Mouse (Mus musculus) heart, postnatal 14 days (tissue): ENCODE results near the gene Dop1b. TPM values are rescaled to one million over a fixed set of nuclear protein-coding genes. Genes with fewer than 3 reads are reported as not detected.
A peak's percentile ranks its signal among the peaks of the same experiment; 100 is the strongest.

ENCODE experiments used
- DNase-seq, 2 experiments: peaks; one replicate each; pipeline ENCODE4 v3.0.0; 2021 to 2022
- intact Hi-C: fragments of 180-260 bp; cut with DNase I; formaldehyde crosslinking; loops from one replicate; pipeline ENCODE4 v1.15.1; 2025
- total RNA-seq, 2 experiments: library from RNA; stranded (reverse); gene quantifications; 2 replicates each; pipeline ENCODE4 v1.2.3; 2021

The Dop1b gene
- total RNA-seq, 2 experiments from 2014 or later: 17.6 to 17.8 TPM

DNA sequence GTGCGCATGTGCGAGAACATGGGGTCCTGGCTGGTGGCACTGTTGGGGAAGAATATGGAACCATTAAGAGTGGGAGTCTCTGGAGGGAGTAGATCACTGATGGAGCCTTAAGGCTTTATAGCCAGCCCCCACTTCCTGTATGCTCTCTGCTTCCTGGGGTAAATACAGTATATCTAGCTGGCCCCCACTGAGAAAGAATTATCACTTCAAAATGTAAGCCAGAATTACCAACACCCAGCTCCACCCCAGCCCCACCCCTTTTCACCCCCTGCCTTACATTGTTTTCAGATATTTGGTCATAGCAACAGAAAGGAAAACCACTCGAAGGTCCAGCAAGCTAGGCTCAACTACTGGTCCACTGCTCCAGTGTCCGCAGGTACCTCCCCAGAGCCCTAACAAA is 76.7 kb downstream of the Dop1b start:
- intact Hi-C loops: loop anchor here (10.0 kb wide), 1 partner anchor 104 kb away; the partner anchor contains the start of gene Cbr3
- DNase-seq: no peak

DNA sequence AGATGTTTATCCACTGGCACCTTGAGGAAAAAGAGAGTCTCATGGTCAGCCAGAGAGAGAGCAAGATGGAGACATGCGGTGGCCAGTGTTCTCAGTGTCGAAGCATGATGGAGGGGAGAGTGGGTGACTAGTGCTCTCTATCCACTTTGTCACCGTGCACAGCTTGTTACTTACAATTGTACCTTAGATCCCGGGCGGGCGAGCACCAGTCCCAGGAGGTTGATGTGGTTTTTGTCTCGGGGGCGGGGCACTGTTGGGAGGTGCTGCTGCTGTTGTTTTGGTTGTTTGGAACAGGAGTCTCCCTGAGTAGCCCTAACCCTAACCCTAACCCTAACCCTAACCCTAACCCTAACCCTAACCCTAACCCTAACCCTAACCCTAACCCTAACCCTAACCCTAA is 77.2 kb downstream of the Dop1b start:
- DNase-seq: no peak
- intact Hi-C loops: loop anchor here (10.0 kb wide), 1 partner anchor 104 kb away; the partner anchor contains the start of gene Cbr3

DNA sequence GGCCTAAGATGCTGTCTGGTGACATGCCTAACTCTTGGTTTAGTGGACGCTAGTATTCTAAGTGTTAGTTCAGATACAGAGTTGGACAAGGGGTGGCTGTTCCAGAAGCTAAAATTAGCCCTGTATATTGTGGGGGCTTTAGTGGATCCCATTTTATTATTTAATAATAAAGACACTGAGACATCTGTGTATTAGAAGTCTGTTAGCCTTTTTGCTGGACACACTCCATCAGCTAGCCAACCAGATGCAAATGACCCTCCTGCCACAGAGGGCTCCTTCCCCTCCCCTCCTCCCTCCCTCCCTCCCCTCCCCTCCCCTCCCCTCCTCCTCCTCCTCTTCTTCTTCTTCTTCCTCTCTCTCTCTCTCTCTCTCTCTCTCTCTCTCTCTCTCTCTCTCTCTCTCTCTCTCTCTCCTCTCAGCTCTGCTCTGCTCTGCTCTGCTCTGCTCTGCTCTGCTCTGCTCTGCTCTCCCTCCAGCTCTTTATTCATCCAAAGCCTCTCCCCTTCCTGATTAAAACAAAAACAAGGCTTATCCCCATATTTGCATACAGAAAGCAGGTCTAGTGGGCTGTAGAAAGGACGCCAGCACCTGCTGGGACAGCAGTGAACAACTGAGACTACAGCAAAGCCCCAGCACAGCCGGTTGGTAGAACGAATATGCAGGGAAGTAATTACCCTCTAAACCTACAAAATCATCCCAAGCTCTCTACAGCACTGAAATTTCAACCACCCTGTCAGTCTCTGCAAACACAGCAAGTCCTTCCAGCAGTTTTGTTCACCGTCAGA is 78.5 kb downstream of the Dop1b start:
- intact Hi-C loops: loop anchor here (10.0 kb wide), 1 partner anchor 105 kb away; the partner anchor contains the start of gene Cbr3
- no peak for DNase-seq

DNA sequence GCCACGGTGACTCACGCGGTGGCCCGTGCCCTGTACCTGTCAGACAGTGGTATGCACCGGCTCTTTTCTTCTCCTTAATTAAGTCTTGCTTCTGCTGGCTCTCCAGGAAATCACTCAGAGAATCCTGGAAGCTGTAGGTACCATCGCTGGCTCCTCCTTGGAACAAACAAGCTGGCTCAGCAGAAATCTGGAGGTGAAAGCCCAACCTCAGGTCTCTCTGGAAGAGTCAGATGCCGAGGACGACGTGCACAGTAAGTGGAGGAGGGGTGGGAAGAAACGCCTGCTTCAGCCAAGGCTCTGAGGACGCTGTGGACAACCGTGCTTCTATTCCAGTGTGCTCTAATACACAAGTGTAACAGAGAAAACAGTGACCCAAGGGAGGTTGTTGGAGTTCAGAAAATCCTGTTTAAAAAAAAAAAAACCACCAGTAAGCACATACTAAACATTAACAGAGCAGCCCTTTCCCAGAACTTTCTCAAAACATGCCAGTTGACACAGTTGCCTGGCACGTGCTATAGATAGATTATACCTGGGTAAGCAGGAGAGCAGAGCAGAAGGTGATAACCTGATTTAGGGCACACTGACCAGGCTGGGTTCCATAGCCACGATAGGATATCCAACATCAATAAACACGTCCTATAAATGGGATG is 81.4 kb downstream of the Dop1b start:
- no peak for DNase-seq
- intact Hi-C loops: no loop called here

DNA sequence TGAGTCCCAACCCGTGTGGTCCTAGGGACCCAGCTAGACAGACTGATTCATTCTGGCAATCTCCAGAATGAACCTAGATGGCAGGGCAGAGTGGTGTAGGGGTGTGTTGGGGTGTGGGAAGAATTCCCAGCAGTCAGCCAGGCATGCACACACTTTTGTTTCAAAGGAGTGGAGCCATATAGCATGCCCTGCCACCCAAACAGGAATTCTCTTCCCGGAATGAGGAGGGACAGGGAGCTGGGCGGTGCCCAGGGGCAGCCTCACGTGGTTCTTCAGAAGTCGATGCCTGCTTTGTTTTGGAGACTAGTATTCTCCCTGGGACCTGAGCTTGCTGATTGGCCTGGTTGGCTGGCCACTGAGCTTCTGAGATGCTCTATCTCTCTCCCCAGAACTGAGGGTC is 83.1 kb downstream of the Dop1b start:
- intact Hi-C loops: no loop called here
- DNase-seq: no peak

DNA sequence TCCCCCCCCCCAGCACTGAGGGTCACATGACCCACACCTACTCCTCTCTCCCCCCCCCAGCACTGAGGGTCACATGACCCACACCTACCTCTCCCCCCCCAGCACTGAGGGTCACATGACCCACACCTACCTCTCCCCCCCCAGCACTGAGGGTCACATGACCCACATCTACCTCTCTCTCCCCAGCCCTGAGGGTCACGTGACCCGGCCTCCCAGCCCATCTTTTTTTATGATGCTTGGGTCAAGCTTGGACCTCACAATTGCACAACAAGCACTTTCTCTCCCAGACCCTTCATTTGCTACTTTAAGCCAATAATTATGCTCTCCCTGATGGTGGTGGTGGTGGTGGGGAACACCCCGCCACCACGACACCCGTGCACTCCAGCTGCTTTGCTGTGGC is 83.7 kb downstream of the Dop1b start:
- DNase-seq: no peak
- intact Hi-C loops: no loop called here

DNA sequence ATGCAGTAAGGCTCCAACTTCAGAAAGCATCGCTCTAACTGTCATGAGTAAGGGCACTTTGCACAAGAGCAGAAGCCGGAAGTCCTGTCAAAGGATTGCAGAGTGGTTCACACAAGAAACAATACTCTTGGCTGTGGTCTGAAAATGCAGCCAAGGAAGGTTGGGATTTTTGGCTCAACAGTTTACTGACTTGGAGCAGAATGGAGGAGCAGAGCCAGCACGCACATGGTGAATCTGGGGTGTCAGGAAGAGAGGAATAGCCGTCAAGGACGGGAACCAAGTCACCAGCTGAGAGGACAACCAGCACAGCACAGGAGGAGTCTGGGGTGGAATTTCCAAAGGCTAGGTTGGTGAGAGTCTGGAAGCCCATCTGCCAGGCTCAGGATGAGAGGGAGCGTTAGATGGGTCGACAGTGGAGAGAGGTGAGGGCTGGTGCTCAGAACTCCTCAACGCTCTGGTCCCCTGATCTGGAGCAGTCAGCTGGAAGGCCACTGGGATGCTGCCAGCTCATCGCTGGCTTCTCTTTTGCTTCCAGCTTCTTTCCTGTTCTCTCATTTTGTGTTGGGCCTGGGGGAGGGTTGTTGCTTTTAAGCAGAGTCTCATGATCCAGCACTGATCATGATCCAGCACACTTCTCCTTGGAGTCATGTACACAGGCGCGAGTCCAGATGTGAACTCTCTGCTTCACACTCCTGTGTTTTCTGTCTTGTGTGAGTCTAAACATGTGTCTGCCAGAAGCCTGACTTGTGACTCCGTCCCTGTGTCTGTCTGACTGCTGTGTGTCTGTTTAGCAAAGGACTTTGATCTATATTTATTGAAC is 85.5 kb downstream of the Dop1b start:
- intact Hi-C loops: no loop called here
- DNase-seq: peak in 1 of 2 experiments; percentile 46

DNA sequence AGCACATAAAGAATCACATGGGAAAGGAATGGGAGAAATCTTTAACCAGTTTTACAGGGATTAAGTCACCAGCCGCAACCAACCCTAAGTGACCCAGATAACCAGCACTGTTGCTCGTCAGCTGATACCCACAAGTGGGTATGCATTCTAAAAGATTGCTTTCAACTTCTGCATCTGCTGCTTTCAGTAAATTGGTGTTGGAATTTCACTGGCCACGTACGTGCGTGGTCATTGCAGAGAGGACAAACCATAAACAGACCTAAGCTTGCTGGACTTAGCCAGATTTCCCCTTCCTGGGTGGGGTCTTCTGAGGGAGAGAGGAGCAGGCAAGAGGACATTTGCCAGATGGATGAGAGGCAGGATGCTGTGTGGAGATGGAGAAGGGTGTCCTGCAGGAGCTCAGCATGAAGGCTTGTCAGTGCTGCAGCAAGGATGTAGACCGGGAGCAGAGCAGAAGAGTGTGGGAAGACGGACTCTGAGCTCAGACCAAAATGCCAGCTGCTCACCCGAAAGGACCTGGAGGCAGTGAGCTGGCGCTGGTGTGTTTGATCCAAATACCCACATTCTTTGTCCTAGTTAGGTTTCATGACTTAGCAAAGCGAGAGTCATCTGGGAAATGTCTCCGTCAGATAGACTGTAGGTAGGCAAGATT is 86.3 kb downstream of the Dop1b start:
- intact Hi-C loops: no loop called here
- no peak for DNase-seq

DNA sequence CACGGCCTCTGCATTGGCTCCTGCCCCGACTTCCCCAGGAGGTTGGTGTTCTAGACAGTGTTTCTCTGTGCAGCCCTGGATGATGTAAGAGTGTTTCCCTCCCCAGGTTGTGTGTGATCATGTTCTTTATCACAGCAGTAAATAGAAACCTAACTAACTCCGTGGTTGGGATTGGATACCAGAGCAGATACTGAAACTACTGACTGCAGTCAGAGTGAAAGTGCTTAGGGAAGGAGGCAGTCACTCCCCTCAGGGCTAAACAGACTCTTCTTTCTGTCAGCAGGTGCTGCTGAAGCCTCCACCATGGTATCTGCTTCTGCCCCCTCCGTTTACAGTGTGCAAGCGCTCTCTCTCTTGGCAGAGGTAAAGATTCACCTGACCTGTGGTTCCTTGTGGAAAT is 86.9 kb downstream of the Dop1b start:
- DNase-seq: no peak
- intact Hi-C loops: no loop called here

DNA sequence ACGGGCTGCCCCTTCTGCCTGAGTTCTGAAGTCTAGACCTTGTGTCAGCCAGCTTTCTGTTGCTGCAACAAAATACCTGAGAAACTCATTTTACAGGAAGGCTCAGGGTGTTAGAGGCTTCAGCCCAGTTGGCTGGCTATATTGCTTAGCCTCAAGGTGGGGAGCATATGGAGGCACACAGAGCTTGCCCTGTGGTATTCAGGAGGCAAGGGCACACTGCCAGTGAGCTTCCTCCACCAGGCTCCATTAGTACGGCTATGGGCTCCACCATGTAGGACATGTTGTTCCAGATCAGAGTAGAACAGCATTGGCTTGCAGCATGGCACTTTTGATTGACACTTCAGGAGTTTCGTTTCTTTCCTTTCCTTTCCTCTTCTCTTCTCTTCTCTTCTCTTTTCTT is 87.4 kb downstream of the Dop1b start:
- intact Hi-C loops: no loop called here
- no peak for DNase-seq

DNA sequence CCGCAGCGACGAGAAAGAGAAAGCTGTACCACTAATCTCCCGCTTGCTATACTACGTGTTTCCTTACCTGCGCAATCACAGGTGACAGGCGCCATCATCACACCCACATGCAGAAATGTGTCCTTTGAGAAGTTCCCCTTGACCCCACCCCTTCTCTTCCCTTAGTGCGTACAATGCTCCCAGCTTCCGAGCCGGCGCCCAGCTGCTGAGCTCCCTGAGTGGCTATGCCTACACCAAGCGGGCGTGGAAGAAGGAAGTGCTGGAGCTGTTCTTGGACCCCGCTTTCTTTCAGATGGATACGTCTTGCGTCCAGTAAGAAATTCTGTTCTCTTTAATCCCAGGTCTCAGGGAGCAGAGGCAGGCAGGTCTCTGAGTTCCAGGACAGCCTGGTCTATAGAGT is 88.2 kb downstream of the Dop1b start:
- intact Hi-C loops: no loop called here
- DNase-seq: no peak

DNA sequence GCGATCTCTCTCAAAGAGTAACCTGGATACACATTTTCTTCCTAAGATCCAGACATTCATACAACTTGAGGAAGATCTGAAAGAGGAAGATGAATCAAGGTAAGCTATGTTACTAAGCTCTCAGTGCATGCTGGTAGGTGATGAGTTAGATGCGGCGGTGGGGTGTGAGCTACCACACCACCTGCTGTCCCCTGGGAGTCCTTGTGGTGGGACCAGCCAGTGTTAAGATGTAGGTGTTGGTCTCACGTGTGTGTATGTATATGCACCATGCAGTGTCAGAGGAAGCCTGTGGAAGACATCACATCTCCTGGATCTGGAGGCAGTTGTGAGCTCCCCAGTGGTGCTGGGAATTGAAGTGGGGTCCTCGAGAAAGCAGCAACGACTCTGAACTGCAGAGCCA is 95.5 kb downstream of the Dop1b start:
- intact Hi-C loops: no loop called here
- DNase-seq: no peak

DNA sequence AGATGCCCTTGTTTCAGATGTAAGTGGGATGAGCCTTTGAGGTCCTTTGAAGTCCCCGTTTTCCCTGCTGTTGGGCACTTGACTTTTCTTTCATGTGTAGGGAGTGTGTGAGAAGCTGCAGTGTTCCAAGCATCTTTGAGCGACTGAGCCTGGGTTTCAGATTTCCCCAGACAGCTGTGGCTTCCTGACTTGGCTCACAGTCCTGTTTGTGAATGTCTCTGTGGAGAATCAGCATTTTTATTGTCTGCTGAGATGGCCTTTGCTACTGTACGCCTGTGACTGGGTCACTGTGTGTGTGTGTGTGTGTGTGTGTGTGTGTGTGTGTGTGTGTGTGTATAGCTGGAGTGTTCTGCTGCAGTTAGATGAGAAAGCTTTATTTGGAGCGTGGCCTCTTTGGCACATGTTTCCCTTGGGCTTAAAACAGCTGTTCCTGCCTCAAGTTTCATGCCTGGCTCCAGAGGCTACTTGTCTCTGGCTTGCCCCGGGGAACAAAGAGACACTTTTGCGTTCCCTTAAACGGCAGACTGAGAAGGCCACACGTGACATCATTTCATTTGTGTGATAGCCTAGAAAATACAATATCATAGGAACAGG is 96.4 kb downstream of the Dop1b start:
- intact Hi-C loops: no loop called here
- DNase-seq: peak; percentile 57 to 67

DNA sequence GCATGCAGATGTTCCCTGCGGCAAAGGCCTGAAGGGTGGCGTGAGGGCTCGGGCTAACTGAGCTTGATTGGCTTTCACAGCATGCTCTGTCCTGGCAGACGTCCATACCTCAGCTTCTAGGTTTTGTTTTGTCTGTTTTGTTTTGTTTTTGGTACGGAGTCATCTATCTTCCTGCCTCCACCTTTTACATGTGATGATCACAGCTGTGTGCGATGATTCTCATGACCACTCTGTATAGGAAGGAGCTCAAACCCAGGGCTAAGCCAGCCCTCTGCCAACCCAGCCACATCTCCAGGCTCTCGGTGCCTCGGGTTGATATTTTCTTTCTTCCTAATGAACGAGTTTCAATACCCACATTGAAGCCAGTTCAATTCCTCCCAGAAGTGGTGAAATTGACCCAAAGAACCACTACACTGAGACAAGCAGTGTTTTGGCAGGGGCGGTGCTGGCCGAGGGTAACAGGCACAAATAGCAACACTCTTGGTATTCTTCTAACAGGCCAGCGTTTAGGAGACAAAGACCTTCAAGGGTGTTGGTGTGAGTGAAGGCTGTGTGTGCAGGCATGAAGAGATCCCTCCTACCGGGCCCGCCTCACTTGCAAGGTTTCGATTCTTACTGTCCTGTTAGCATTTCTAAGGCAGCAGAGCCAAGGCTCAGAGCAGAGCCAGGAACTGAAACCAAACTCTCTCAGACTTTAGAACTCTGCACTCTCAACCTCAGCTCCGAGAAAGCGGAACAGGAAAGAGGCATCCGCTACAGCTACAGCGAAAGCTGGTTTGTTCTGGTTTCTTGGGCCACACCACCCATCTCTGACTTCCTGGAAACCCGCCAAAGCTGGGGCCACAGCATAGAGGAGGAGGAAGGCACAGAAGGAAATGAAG is 104.4 kb downstream of the Dop1b start:
- intact Hi-C loops: no loop called here

DNA sequence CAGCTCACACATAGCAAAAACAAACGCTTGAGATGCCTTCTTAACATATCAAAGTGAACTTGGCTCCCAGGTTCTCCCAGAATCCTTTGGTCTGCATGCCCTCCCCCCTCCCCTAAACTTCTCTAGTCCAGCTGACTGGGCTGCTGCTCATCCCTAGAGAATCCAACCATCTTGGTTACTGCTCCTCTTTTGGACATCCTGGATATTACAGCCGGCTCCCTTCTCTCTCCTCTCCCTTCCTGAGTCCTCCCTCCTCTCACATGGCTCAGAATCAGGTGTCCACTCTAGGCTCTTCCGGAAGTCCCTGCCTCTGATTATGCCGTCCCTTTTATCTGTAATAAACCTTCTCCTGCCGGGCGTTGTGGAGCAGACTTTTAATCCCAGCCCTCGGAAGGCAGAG is 105.2 kb downstream of the Dop1b start:
- intact Hi-C loops: no loop called here
- peak in 1 of 2 experiments; percentile 33 for DNase-seq

More for the DNA sequence above, 104.4 kb downstream of the Dop1b start:
- peak; percentile 76 to 79 for DNase-seq

DNA sequence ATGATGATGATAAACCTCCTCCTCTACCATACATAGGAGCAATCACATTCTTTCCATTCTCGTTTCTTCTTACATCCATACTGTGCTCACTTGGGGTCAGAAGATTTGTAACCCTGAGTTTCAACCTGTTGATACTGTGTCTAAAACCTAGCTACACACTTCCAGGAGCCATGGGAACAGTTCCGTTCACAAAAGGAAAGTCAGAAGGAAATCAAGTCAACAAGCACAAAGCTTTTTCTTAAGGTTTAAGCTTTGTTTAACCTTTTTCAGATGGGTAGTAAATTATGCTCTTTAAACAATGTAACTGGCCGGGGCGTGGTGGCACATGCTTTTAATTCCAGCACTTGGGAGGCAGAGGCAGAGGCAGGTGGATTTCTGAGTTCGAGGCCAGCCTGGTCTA is 105.7 kb downstream of the Dop1b start:
- no peak for DNase-seq
- intact Hi-C loops: no loop called here

DNA sequence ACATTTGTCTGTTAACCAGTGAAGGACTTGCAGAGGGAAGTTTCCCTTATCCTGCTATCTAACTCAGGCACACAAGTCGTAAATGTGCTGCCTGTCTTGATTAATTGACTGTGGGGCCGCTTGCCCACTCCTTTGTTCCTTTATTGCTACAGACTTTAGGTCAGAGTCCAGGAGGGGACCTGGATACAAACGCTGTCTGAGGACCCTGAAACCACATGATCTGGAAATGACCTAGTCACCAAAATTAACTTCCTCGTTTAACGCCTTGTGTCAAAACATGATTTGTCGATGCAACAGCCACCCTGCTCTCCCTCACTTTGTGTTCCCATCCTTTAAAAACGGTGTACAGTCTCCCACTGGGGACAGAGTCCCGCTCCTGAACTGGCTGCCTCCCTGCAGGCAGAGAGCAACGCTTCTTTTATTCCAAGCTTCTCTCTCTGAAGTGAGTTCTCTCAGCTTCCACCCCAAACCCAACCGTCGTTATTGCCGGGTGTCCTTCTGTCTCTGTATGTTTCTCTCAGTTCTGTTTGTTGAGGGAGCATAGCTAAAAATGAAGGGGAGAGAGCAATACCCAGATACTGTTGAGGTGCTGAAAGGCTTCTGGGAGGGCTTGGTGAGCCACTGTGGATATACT is 107.1 kb downstream of the Dop1b start:
- intact Hi-C loops: no loop called here
- no peak for DNase-seq

DNA sequence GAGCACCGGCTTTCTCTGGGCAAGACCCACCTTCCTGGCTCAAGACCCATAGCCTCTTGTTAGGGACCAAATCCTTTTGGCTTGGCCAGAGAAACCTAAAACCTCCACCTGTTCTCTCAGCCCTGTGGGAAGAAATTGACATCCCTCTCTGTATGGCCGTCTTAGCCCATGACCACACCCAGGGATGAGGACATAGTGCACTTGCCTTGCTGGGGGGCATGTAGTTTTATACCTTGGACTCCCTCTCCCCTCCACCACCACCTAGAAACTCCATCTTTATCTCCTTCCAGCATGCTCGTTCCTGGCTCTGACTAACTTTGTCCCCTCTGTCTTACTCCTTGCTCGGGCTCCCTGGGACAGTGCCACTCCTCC is 107.6 kb downstream of the Dop1b start:
- intact Hi-C loops: no loop called here
- DNase-seq: no peak

DNA sequence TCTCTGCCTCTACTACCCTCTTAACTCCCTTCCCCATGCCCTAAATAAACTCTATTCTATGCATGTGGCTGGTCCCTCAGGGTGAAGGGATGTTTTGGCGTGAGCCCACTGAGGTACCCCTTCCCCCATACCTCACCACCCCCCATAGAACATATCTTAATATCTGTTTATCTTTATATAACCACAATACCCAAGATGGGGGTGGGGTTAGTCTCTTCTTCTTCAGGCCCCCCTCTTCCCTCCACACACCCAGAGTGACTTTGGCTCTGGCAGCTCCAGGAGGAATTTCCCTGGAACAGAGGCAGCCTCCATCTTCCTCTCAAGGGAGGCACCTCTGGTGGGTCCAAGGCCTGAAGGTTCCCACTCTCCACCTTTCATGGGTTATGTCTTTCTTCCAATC is 108.3 kb downstream of the Dop1b start:
- DNase-seq: no peak
- intact Hi-C loops: no loop called here
